Mouse (Mus musculus): Measurements from ENCODE around the gene Lrrc72.
A peak's percentile ranks its signal among the peaks of the same experiment; 100 is the strongest.
"Not testable (repeated sequence)": the region's sequence is repeated elsewhere in the genome, so short reads cannot be mapped to it uniquely, and the experiment has no call there.

Lrrc72 gene

DNA sequence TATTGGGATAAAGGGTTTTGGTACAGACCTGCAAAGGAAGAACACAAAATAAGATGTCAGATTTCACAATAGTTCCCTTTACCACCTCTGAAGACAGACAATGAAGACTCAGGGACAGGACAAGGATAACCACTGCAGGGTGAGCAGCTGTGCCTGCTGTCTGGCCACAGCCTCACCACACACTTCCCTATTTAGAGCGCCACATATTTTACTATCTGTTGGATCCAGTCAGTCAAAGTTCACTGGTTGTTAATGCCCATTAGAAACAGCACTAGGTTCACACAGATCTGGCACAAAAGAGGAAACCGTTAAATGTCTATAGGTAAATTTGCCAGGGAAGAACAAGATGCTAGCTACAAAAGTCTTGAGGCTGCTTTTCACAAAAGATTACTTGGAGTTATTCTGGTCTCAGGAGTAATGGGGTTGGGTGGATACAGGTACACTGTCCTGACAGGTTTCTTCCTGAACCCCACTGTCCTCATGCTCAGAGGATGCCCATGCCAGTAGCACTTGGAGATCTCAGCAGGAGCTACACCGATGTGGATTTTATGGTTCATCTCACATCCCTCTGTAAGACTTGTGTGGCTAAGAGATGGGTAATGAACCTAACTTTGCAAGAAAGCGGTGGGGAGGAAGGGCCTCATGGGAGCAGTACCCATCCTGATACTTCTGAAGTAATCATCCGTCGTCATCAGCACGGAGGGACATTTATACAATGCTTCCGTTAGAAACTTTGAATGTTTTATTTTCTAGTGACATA lies 38.6 kb downstream of the Lrrc72 start:
- peak; percentile 21 for DNase-seq (ENCODE audit: low read depth, low spot score)
- Histone ChIP-seq H3K36me3 (ENCODE audit: control insufficient read depth, insufficient read depth, low read length, poor library complexity, severe bottlenecking) (no peaks in the 10 kb centered on the region), H3K27me3 (ENCODE audit: control insufficient read depth, insufficient read depth, low read length, poor library complexity, severe bottlenecking) (no peaks in the 10 kb centered on the region)

DNA sequence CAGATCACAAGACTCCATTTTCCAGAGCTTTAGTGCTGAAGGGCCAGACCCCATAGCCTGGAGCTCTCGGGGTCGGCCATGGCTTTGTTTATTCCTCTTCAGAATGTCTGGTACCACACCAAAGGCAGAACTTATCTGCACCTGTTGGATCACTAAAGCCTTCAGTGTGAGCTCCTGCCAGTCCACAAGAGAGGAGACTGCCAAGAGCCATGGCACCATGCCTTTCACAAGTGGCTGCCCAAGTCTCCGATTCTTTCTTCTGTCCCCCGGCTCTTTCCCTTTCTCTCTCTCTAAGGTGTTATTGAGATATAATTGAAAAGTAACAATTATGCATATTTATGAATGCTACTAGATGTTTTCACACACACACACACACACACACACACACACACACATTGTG lies 43.1 kb downstream of the Lrrc72 start:
- DNase-seq (ENCODE audit: low read depth, low spot score), result no peak
- H3K36me3 ChIP-seq (ENCODE audit: control insufficient read depth, insufficient read depth, low read length, poor library complexity, severe bottlenecking), result no peaks in the 10 kb centered on the region
- no peaks in the 10 kb centered on the region for H3K27me3 ChIP-seq (ENCODE audit: control insufficient read depth, insufficient read depth, low read length, poor library complexity, severe bottlenecking)

DNA sequence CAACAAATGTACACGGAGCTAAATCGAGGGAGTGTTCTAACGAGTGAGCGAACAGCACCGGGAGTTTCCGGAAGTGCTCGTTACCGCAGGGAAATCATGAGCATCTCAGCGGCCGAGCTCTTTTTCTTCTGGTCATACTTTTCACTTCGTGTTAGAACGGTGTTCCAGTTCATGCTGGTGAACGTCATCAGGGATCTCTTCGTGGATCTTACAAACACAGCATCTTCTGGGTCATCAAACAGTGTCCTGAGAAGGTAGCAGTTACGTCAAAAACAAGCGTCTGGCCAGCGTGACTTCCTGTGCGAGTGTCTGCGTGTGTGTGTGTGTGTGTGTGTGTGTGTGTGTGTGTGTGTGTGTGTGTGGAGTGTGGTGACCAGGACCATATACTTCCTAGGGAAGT lies 44.7 kb downstream of the Lrrc72 start:
- Histone ChIP-seq H3K27me3 (ENCODE audit: control insufficient read depth, insufficient read depth, low read length, poor library complexity, severe bottlenecking) (no peaks in the 10 kb centered on the region), H3K36me3 (ENCODE audit: control insufficient read depth, insufficient read depth, low read length, poor library complexity, severe bottlenecking) (no peaks in the 10 kb centered on the region)
- peak; percentile 28 for DNase-seq (ENCODE audit: low read depth, low spot score)

DNA sequence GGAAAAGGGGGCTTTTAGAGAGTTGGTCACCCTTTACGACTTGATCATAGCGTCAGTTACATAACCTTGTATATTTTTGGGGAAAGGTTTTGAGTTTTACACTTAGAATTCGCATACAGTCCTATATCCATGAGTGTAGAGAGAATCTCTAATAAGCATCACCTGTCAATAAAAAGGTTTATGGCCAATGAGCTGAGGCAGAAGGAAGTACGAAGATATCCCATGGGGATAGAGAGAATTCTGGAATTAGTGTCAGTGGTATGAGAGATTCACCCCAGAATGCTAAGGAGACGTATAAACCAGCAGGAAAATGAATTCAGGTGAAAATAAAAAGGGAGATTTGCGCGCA lies 45.4 kb downstream of the Lrrc72 start:
- no peaks in the 10 kb centered on the region for H3K36me3 ChIP-seq (ENCODE audit: control insufficient read depth, insufficient read depth, low read length, poor library complexity, severe bottlenecking)
- H3K27me3 ChIP-seq (ENCODE audit: control insufficient read depth, insufficient read depth, low read length, poor library complexity, severe bottlenecking), result no peaks in the 10 kb centered on the region
- no peak for DNase-seq (ENCODE audit: low read depth, low spot score)

DNA sequence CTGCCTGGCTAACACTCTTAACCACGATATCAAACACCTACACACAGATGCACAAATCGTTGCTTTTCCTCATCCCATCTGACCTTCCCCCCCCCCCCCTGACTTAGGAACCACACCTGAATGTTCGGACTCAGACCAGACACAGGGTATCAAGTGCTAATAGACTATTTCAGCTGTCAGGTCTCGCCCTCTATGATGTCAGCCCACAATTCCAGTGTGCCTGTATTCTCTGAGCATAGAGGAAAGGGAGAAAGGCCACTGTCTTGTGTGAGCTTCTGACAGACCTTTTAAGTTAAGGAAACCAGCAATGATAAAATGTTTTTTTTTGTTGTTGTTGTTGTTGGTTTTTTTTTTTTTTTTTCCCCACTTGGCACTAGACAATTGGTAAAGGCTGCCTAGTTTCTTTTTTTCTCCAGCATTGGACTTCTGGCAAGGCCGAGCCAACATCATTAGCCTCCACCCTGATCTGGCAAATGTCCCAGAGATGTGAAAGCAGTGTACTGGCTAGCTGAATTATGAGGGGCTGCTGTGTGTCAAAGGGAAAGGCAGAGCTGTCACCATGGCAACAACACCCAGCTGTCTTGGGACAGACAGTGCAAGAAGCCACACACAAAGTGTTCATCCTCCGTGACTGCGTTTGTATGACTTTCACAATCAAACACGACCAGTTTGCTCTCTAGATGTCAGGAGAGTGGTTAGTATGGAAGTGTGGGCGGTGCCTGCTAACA lies 46.0 kb downstream of the Lrrc72 start:
- peak; percentile 58 for DNase-seq (ENCODE audit: low read depth, low spot score)
- no peaks in the 10 kb centered on the region for H3K36me3 ChIP-seq (ENCODE audit: control insufficient read depth, insufficient read depth, low read length, poor library complexity, severe bottlenecking)
- H3K27me3 ChIP-seq (ENCODE audit: control insufficient read depth, insufficient read depth, low read length, poor library complexity, severe bottlenecking), result no peaks in the 10 kb centered on the region

DNA sequence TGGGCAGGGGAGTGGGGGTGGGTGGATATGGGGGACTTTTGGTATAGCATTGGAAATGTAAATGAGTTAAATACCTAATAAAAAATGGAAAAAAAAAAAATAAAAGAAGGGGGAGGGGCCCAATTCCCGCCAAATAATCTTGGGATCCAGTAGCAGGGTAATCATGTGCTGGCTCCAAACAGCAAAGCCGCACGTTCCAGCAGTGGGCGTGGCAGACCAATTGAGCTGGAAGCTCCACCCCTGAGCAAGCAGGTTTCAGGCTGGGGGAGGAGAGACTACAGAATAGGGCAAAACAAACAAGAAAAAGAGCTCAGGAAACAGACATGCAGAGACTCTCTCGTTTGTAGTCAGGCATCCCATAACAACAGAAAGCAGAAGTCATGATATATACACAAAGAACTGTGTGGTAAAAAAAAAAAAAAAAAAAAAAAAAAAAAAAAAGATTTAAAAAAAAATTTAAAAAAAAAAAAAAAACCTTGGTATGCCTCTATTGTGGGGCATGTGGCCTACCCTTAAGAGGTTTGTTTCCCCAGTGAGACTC lies 47.5 kb downstream of the Lrrc72 start:
- peak; percentile 43 for DNase-seq (ENCODE audit: low read depth, low spot score)
- not testable (repeated sequence) for H3K27me3 ChIP-seq (ENCODE audit: control insufficient read depth, insufficient read depth, low read length, poor library complexity, severe bottlenecking); H3K36me3 ChIP-seq (ENCODE audit: control insufficient read depth, insufficient read depth, low read length, poor library complexity, severe bottlenecking)

DNA sequence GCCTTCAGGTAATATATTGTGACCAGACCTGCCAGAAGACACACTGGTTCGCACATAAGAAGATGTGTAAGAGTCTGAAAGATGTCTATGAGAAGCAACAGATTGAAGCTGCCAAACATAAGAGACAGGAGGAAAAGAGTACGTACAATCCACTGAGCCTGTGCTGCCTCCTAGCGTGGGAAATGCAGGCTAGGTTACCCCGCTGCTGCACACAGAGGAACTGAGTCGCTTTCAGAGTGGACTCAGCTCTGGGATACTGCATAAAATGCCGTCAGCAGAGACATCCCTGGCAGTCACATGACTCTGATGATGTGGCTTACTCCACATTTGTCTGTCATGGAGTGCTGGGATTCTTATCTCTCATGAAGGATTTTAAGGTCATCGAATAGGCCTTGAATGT lies 58.2 kb downstream of the Lrrc72 start:
- peaks cover 4% of the 10 kb centered on the region for H3K36me3 ChIP-seq (ENCODE audit: control insufficient read depth, insufficient read depth, low read length, poor library complexity, severe bottlenecking)
- DNase-seq (ENCODE audit: low read depth, low spot score), result no peak
- no peaks in the 10 kb centered on the region for H3K27me3 ChIP-seq (ENCODE audit: control insufficient read depth, insufficient read depth, low read length, poor library complexity, severe bottlenecking)

DNA sequence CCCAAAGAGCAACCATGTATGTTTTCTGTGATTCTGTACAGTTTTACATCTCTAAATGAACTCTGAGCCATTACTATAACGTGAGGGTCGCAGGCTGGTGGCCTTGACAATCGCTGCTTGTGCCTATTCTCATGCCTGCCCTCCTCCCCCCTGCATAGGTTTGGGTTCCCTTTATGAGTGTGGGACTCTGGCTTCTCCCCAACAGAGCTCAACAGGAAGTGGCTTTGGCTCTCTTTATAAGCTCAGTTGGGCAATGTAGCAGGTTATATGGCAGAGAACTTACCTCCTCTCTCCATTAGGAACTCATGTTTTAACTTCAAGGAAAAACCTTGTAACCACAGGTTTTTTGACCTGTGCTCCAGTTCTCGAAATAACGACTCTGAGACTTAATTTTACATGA lies 62.9 kb downstream of the Lrrc72 start:
- no peak for DNase-seq (ENCODE audit: low read depth, low spot score)
- peaks cover 2% of the 10 kb centered on the region; the same call in 1 of the 2 replicates for H3K36me3 ChIP-seq (ENCODE audit: control insufficient read depth, insufficient read depth, low read length, poor library complexity, severe bottlenecking)

DNA sequence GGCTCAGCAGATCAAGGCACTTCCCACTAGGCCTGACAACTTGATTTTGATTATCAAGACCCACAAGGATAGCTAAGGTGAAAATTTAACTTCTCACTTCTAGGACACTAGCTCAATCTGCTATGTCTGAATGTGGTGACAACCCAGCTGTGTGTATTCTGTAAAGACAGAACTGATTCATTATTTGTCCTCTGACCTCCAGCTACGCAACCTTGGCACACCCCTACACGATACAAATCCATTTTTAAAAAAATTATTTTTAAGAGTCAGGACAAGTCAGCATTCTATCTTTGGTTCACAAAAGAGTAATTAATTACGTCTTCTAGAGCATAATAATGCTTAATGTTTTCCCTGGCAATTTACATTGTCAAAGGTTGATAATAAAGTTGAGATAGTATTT lies 63.6 kb downstream of the Lrrc72 start:
- no peaks in the 10 kb centered on the region for H3K27me3 ChIP-seq (ENCODE audit: control insufficient read depth, insufficient read depth, low read length, poor library complexity, severe bottlenecking)
- no peak for DNase-seq (ENCODE audit: low read depth, low spot score)
- H3K36me3 ChIP-seq (ENCODE audit: control insufficient read depth, insufficient read depth, low read length, poor library complexity, severe bottlenecking), result peaks cover 1% of the 10 kb centered on the region; the same call in 1 of the 2 replicates

More for the DNA sequence above, 62.9 kb downstream of the Lrrc72 start:
- H3K27me3 ChIP-seq (ENCODE audit: control insufficient read depth, insufficient read depth, low read length, poor library complexity, severe bottlenecking), result no peaks in the 10 kb centered on the region

DNA sequence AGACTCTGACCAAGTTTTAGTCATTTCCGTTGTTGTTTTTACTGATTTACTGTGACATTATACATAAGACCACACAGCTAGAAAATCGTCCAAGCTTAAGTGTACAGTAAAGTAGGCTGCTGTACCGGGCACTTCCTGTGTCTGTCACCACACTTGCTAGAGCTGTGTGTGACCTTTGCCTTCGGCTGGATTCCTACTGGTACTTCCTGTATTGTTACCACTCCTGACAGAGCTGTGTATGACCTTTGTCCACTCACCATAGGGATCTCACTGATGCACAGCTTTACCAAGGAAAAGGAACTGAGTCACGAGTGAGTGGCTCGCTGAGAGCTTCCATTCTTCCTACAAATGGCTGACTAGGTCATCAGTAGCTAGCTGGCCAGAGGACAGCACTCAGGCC lies 66.1 kb downstream of the Lrrc72 start:
- H3K27me3 ChIP-seq (ENCODE audit: control insufficient read depth, insufficient read depth, low read length, poor library complexity, severe bottlenecking), result no peaks in the 10 kb centered on the region
- DNase-seq (ENCODE audit: low read depth, low spot score), result no peak
- 0 out of 2 replicates have a peak, but pooled peaks cover 1% of the 10 kb centered on the region for H3K36me3 ChIP-seq (ENCODE audit: control insufficient read depth, insufficient read depth, low read length, poor library complexity, severe bottlenecking)

DNA sequence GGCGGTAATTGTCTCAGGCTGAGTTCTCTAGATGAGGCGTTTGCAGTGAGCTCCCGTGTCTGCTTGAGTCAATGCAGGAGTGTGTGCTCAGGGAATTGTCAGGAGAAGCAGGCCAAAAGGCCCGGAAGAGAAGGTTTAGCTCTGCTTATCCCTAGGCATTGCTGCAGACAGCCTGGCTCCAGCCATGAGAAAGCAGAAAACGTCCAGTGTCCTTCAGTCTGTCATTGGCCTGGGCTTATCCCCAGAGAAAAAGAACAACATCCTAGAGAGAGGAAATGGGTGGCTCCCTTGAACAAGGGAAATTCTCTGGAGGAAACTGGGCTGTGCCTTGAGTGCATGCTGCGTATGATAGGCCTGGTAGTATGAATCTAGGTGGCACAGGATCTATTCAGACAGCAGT lies 70.6 kb downstream of the Lrrc72 start:
- no peaks in the 10 kb centered on the region for H3K27me3 ChIP-seq (ENCODE audit: control insufficient read depth, insufficient read depth, low read length, poor library complexity, severe bottlenecking)
- H3K36me3 ChIP-seq (ENCODE audit: control insufficient read depth, insufficient read depth, low read length, poor library complexity, severe bottlenecking), result 0 out of 2 replicates have a peak, but pooled peaks cover 3% of the 10 kb centered on the region
- no peak for DNase-seq (ENCODE audit: low read depth, low spot score)

DNA sequence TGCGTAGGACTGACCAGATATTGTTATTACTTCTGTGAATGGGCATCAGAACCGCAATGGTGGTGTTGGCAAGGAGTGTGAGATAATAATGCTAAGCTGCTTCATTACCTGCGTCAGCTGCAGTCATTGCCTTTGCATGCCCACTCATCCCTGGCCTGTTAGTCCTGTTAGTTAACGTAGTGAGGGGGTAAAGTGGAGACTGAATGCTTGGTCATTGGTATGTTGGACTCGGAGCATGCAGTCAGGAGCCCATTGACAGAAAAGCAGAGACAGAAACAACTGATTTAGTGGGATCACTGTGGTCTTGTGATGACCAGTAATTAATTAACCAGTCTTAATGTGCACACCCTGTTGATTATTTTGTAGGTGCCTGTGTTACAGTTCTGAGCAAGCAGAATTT lies 76.0 kb downstream of the Lrrc72 start:
- 0 out of 2 replicates have a peak, but pooled peaks cover 3% of the 10 kb centered on the region for H3K36me3 ChIP-seq (ENCODE audit: control insufficient read depth, insufficient read depth, low read length, poor library complexity, severe bottlenecking)
- DNase-seq (ENCODE audit: low read depth, low spot score), result no peak
- no peaks in the 10 kb centered on the region for H3K27me3 ChIP-seq (ENCODE audit: control insufficient read depth, insufficient read depth, low read length, poor library complexity, severe bottlenecking)

DNA sequence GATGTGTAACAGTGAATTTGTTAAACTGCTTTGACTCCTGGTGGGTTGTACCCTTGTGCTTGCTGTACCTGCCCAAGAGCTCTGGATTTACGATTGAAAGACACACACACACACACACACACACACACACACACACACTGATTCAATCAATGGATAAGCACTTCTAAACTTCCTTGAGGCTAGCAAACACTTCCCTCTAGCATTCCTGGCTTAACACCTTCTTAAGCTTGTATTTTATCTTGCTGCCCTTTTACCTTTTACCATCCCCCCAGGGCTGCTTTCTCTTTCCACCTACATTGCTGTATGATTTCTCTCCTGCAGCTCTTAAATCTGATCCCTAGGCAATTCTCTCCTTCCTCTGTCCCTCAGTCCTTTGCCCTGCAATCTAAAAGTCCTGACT lies 87.9 kb downstream of the Lrrc72 start:
- DNase-seq (ENCODE audit: low read depth, low spot score), result no peak
- Histone ChIP-seq H3K27me3 (ENCODE audit: control insufficient read depth, insufficient read depth, low read length, poor library complexity, severe bottlenecking) (no peaks in the 10 kb centered on the region), H3K36me3 (ENCODE audit: control insufficient read depth, insufficient read depth, low read length, poor library complexity, severe bottlenecking) (no peaks in the 10 kb centered on the region; the same call in 1 of the 2 replicates)

DNA sequence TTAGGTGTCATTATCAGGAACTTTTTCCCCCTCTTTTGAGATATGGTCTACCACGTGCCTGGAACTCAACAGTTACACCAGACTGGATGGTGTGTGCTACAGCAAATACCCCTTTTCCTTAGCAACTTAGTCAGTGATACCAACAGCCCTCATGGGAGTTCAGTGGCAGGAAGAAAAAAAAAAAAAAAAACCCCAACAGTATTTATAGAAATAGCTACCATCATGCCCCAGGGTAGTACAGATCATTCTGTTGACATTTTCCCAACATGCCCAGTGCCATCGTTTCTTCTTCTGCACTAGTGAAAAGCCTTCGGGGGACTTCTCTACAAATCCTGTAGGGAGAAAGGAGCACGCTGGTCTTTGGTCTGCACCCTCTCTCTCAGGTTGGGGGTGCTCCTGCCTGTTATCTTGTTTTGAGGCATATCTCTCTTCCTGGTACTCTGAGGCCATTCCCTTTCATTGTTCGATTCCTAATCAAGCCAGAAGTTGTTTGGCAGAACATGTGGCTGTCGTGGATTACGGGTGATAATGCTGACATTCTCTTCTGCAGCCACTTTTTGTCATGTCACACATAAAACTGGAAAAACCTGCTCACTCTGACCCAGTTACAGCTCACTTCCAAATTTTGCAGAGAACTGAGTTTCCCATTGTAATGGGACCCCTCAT lies 88.9 kb downstream of the Lrrc72 start:
- Histone ChIP-seq H3K27me3 (ENCODE audit: control insufficient read depth, insufficient read depth, low read length, poor library complexity, severe bottlenecking) (no peaks in the 10 kb centered on the region), H3K36me3 (ENCODE audit: control insufficient read depth, insufficient read depth, low read length, poor library complexity, severe bottlenecking) (no peaks in the 10 kb centered on the region; the same call in 1 of the 2 replicates)
- no peak for DNase-seq (ENCODE audit: low read depth, low spot score)
